Mouse (Mus musculus) liver, postnatal 0 days (tissue): ENCODE data around the gene Gm45140.

ENCODE experiments used
- CTCF ChIP-seq: sonication (generic); IDR thresholded peaks from 2 replicates; pipeline ENCODE4 v1.5.1; 2016; ENCODE audit warnings: antibody characterized with exemption, low read depth
- EP300 ChIP-seq: IDR thresholded peaks from 2 replicates; pipeline ENCODE4 v1.6.1; 2016; ENCODE audit warnings: antibody characterized with exemption, low read depth, mild to moderate bottlenecking

GRCm38 (mm10) chr6:87750184-87750910 is 85.2 kb downstream of the Gm45140 start:
- TF ChIP-seq EP300 (no peak), CTCF (no peak)
